Mouse (Mus musculus): ENCODE measurements around the gene Arntl.

DNA sequence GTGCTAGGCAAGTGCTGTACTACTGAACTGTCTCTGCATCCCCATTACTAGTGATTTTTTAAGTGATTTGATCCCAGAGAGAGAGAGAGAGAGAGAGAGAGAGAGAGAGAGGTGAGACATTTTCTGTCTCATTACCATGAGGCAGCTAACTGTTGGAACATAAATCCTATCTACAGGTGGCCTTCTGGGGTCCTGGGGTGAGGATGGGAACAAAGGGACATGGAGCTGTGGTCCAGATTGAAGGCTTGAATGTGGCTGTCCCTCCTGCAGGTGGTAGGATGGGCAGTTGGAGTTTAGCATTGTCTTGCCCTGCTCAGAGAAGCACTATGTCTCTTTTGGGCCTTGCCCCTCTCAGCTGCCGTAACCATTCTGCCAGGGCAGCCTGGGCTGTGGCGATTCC lies 63.7 kb downstream of the Arntl start:
- TF ChIP-seq USF1 (IDR thresholded peaks at IDR 0.05; ENCODE audit: low read depth) (no peak), CTCF (IDR thresholded peaks at IDR 0.05; ENCODE audit: control insufficient read depth, insufficient read depth, insufficient read length) (no peak), CEBPB (IDR thresholded peaks at IDR 0.05; ENCODE audit: low read depth) (no peak), MYOG (IDR thresholded peaks at IDR 0.05; ENCODE audit: control insufficient read depth, extremely low read depth, insufficient read length) (no peak), MAX (IDR thresholded peaks at IDR 0.05) (no peak), MYOD1 (IDR thresholded peaks at IDR 0.05; ENCODE audit: control insufficient read depth, insufficient read length, low read depth) (no peak), FOSL1 (IDR thresholded peaks at IDR 0.05; ENCODE audit: insufficient read depth, low read length, poor library complexity, severe bottlenecking) (no peak)

Data from C2C12 (cell line).